Mouse (Mus musculus): ENCODE measurements around the gene Pde4dip. TPM values are rescaled to one million over a fixed set of nuclear protein-coding genes. Genes with fewer than 3 reads are reported as not detected.

Gene Pde4dip
- polyA plus RNA-seq, 1 experiment from 2014 or later = 6.0 TPM

GRCm38 (mm10) chr3:97701198-97701597 is 187.3 kb downstream of the Pde4dip start:
- 67% methylated on average over 3 of the region's 3 CpGs for WGBS (ENCODE audit: missing documents)
- H3K4me3 ChIP-seq (ENCODE audit: inconsistent target) = no peak overlapping the region

GRCm38 (mm10) chr3:97699061-97699460 is 189.4 kb downstream of the Pde4dip start:
- H3K36me3 ChIP-seq (ENCODE audit: inconsistent target) = no peaks in the 10 kb centered on the region
- no peaks in the 10 kb centered on the region for H3K79me2 ChIP-seq (ENCODE audit: inconsistent target)
- no peak overlapping the region for H3K27ac ChIP-seq
- 77% methylated on average over 3 of the region's 3 CpGs for WGBS (ENCODE audit: missing documents)
- H3K4me3 ChIP-seq (ENCODE audit: inconsistent target) = no peak overlapping the region

More at GRCm38 (mm10) chr3:97701198-97701597, 187.3 kb downstream of the Pde4dip start:
- Histone ChIP-seq H3K27ac (no peak overlapping the region), H3K36me3 (ENCODE audit: inconsistent target) (no peaks in the 10 kb centered on the region), H3K79me2 (ENCODE audit: inconsistent target) (no peaks in the 10 kb centered on the region)

GRCm38 (mm10) chr3:97697291-97697690 is 191.2 kb downstream of the Pde4dip start:
- Histone ChIP-seq H3K79me2 (ENCODE audit: inconsistent target) (no peaks in the 10 kb centered on the region), H3K4me3 (ENCODE audit: inconsistent target) (no peak overlapping the region), H3K36me3 (ENCODE audit: inconsistent target) (no peaks in the 10 kb centered on the region), H3K27ac (no peak overlapping the region)
- 90% methylated on average over 9 of the region's 9 CpGs for WGBS (ENCODE audit: missing documents)

- no peak overlapping the region for H3K27ac ChIP-seq
- no peaks in the 10 kb centered on the region for H3K79me2 ChIP-seq (ENCODE audit: inconsistent target)
- H3K36me3 ChIP-seq (ENCODE audit: inconsistent target) = no peaks in the 10 kb centered on the region
- WGBS (ENCODE audit: missing documents) = 88% methylated on average over 9 of the region's 9 CpGs
- H3K4me3 ChIP-seq (ENCODE audit: inconsistent target) = no peak overlapping the region
Measured at GRCm38 (mm10) chr3:97696866-97697265, 191.6 kb downstream of the Pde4dip start.

- H3K79me2 ChIP-seq (ENCODE audit: inconsistent target) = no peaks in the 10 kb centered on the region
- 94% methylated on average over 6 of the region's 6 CpGs for WGBS (ENCODE audit: missing documents)
- H3K27ac ChIP-seq = no peak overlapping the region
- no peak overlapping the region for H3K4me3 ChIP-seq (ENCODE audit: inconsistent target)
- H3K36me3 ChIP-seq (ENCODE audit: inconsistent target) = no peaks in the 10 kb centered on the region
Measured at GRCm38 (mm10) chr3:97693806-97694205, 194.7 kb downstream of the Pde4dip start.

GRCm38 (mm10) chr3:97691443-97692017 is 197.0 kb downstream of the Pde4dip start:
- Histone ChIP-seq H3K4me3 (ENCODE audit: inconsistent target) (no peak overlapping the region), H3K27ac (no peak overlapping the region), H3K36me3 (ENCODE audit: inconsistent target) (no peaks in the 10 kb centered on the region), H3K79me2 (ENCODE audit: inconsistent target) (no peaks in the 10 kb centered on the region)
- 86% methylated on average over 12 of the region's 12 CpGs for WGBS (ENCODE audit: missing documents)

- 90% methylated on average over 7 of the region's 7 CpGs for WGBS (ENCODE audit: missing documents)
- no peak overlapping the region for H3K27ac ChIP-seq
- no peaks in the 10 kb centered on the region for H3K36me3 ChIP-seq (ENCODE audit: inconsistent target)
- no peaks in the 10 kb centered on the region for H3K79me2 ChIP-seq (ENCODE audit: inconsistent target)
- H3K4me3 ChIP-seq (ENCODE audit: inconsistent target) = no peak overlapping the region
Measured at GRCm38 (mm10) chr3:97690590-97690989, 197.9 kb downstream of the Pde4dip start.

- H3K27ac ChIP-seq = no peak overlapping the region
- 66% methylated on average over 2 of the region's 2 CpGs for WGBS (ENCODE audit: missing documents)
- no peaks in the 10 kb centered on the region for H3K36me3 ChIP-seq (ENCODE audit: inconsistent target)
- H3K4me3 ChIP-seq (ENCODE audit: inconsistent target) = no peak overlapping the region
- H3K79me2 ChIP-seq (ENCODE audit: inconsistent target) = no peaks in the 10 kb centered on the region
Measured at GRCm38 (mm10) chr3:97689289-97689688, 199.2 kb downstream of the Pde4dip start.

- no peaks in the 10 kb centered on the region for H3K36me3 ChIP-seq (ENCODE audit: inconsistent target)
- H3K79me2 ChIP-seq (ENCODE audit: inconsistent target) = no peaks in the 10 kb centered on the region
- WGBS (ENCODE audit: missing documents) = 83% methylated on average over 4 of the region's 4 CpGs
- no peak overlapping the region for H3K27ac ChIP-seq
- no peak overlapping the region for H3K4me3 ChIP-seq (ENCODE audit: inconsistent target)
Measured at GRCm38 (mm10) chr3:97686372-97687117, 202.0 kb downstream of the Pde4dip start.

- Histone ChIP-seq H3K4me3 (ENCODE audit: inconsistent target) (no peak overlapping the region), H3K36me3 (ENCODE audit: inconsistent target) (no peaks in the 10 kb centered on the region), H3K27ac (no peak overlapping the region), H3K79me2 (ENCODE audit: inconsistent target) (no peaks in the 10 kb centered on the region)
- WGBS (ENCODE audit: missing documents) = 75% methylated on average over 16 of the region's 16 CpGs
Measured at GRCm38 (mm10) chr3:97683560-97684195, 204.8 kb downstream of the Pde4dip start.

GRCm38 (mm10) chr3:97682576-97682975 is 205.9 kb downstream of the Pde4dip start:
- WGBS (ENCODE audit: missing documents) = 45% methylated on average over 5 of the region's 5 CpGs
- no peaks in the 10 kb centered on the region for H3K79me2 ChIP-seq (ENCODE audit: inconsistent target)
- no peak overlapping the region for H3K4me3 ChIP-seq (ENCODE audit: inconsistent target)
- no peaks in the 10 kb centered on the region for H3K36me3 ChIP-seq (ENCODE audit: inconsistent target)
- H3K27ac ChIP-seq = no peak overlapping the region

GRCm38 (mm10) chr3:97682159-97682502 is 206.4 kb downstream of the Pde4dip start:
- no peaks in the 10 kb centered on the region for H3K36me3 ChIP-seq (ENCODE audit: inconsistent target)
- 10% methylated on average over 11 of the region's 11 CpGs for WGBS (ENCODE audit: missing documents)

GRCm38 (mm10) chr3:97681321-97682158 is 207.0 kb downstream of the Pde4dip start:
- Histone ChIP-seq H3K27ac (peak overlapping the region; percentile 48), H3K36me3 (ENCODE audit: inconsistent target) (no peaks in the 10 kb centered on the region), H3K79me2 (ENCODE audit: inconsistent target) (no peaks in the 10 kb centered on the region), H3K4me3 (ENCODE audit: inconsistent target) (peak overlapping the region; percentile 48)
- WGBS (ENCODE audit: missing documents) = 1% methylated on average over 33 of the region's 33 CpGs

More at GRCm38 (mm10) chr3:97682159-97682502, 206.4 kb downstream of the Pde4dip start:
- H3K79me2 ChIP-seq (ENCODE audit: inconsistent target) = no peaks in the 10 kb centered on the region
- no peak overlapping the region for H3K27ac ChIP-seq
- H3K4me3 ChIP-seq (ENCODE audit: inconsistent target) = peak overlapping the region; percentile 48

GRCm38 (mm10) chr3:97680631-97681320 is 207.7 kb downstream of the Pde4dip start:
- peak overlapping the region; percentile 48 for H3K4me3 ChIP-seq (ENCODE audit: inconsistent target)
- H3K27ac ChIP-seq = peak overlapping the region; percentile 48
- no peaks in the 10 kb centered on the region for H3K36me3 ChIP-seq (ENCODE audit: inconsistent target)
- H3K79me2 ChIP-seq (ENCODE audit: inconsistent target) = no peaks in the 10 kb centered on the region
- WGBS (ENCODE audit: missing documents) = under 1% methylated on average over 26 of the region's 28 CpGs
